Mouse (Mus musculus) embryonic facial prominence, embryonic 10.5 days (tissue): ENCODE measurements around the gene Cabp2. TPM values are rescaled to one million over a fixed set of nuclear protein-coding genes. Genes with fewer than 3 reads are reported as not detected.
A peak's percentile ranks its signal among the peaks of the same experiment; 100 is the strongest.

ENCODE experiments used
- DNase-seq: peaks from one replicate; pipeline ENCODE4 v3.0.0-alpha.2; 2017; ENCODE audit warnings: low spot score
- H3K27ac ChIP-seq: fragments of 300-500 bp; sonication (generic); replicated peaks from 2 replicates; pipeline ENCODE4 v1.5.1; 2016; ENCODE audit warnings: mild to moderate bottlenecking
- H3K27me3 ChIP-seq: fragments of 300-500 bp; sonication (generic); replicated peaks from 2 replicates; pipeline ENCODE4 v1.6.1; 2016; ENCODE audit warnings: low read depth, mild to moderate bottlenecking; ENCODE audit not compliant: poor library complexity, severe bottlenecking
- H3K36me3 ChIP-seq: fragments of 300-500 bp; sonication (generic); replicated peaks from 2 replicates; pipeline ENCODE4 v1.6.1; 2016; ENCODE audit warnings: mild to moderate bottlenecking, moderate library complexity
- H3K4me1 ChIP-seq: fragments of 300-500 bp; sonication (generic); 2 replicates; pipeline ENCODE4 v1.6.1; 2016
- H3K4me3 ChIP-seq: fragments of 300-500 bp; sonication (generic); 2 replicates; pipeline ENCODE4 v1.5.1; 2016; ENCODE audit warnings: mild to moderate bottlenecking, moderate library complexity
- H3K9me3 ChIP-seq: fragments of 300-500 bp; sonication (generic); 2 replicates; pipeline ENCODE4 v1.6.1; 2016; ENCODE audit warnings: mild to moderate bottlenecking
- WGBS: fragments of 180-500 bp; shearing (Covaris S2); methylation state at CpG from one replicate; pipeline ENCODE4 v1.1.7; 2016; 5-methylcytosine and 5-hydroxymethylcytosine counted together
- polyA plus RNA-seq: library from polyadenylated mRNA; unstranded; fragments of >200 nt; fragmentation: Nextera tagmentation; extraction: Ambion mirVana; gene quantifications from 2 replicates; pipeline ENCODE4 v1.2.1, GENCODE M21; 2016

Gene Cabp2
- polyA plus RNA-seq, 1 experiment from 2014 or later, result not detected

DNA sequence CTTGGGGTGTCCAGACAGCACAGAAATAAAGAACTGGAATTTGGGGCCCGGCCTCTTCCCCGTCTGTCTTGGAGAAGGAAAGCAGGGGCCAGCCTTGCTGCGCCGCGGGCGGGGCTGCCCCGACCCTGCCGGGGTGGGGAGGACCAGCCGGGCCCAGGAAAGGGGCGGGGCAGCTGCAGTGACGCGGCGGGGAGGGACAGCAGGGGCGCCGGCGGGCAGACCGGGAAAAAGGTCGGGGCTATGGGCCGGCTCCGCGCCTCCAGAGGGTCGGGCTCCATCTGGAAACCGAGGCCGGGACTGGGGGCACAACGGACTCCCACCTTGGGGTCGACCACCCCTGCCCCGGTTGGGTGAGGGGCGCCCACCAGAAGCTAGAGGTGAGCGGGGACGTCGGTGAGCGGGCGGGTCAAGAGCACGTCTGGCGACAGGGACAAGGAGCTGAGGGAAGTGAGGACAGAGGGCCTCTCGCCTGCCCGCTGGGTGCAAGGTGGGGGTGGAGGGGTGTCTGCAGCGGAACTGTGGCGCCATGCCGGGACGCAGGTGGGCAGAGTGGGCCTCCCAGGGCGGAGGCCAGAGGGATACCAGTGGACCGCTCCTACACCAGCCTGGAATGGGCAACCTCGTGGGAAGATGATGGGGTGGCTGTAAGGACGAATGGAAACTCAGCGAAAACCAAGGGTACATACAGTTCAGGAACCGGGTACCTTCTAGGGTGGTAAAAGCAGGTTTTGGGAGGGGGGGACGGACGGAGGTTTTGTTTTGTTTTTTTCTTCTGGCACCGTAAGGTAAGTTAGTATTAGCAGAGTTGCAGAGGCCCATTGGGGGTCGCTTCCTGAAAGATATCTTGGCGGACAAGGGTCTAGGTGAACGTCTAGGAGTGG lies 18.7 kb downstream of the Cabp2 start, which contains the start of gene Pitpnm1:
Gene Pitpnm1, plus strand, starts transcription at position 162 of the 881 bp plus-strand sequence.
- H3K36me3 ChIP-seq, result no peaks in the 10 kb centered on the region
- peak within 1 kb of the TSS; percentile 65 for H3K27ac ChIP-seq
- no peaks in the 10 kb centered on the region for H3K9me3 ChIP-seq

DNA sequence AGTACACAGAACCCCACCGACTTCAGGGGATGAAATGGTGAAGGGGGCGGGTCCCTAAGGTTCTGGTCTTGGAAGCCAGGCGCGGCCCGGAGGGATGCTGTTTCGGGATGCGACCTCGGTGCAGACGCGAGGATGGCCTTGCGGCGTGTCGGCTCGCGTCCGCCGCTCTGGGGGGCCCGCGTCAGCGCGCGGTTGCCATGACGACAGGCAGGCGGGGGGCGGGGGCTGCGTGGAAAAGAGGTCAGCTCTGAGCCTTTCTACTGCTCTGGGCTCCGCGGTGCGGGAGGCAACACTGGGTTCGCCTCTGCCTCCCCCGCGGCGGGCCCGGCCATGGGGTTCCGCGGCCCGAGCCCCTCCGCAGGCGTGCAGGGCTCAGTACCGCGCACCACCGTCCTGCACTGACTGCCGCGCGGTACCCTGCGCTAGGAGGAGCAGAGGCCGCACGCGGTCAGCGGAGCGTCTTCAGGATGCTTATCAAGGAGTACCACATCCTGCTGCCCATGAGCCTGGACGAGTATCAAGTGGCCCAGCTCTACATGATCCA lies 19.4 kb downstream of the Cabp2 start:
- peaks cover 60% of the 10 kb centered on the region for H3K4me1 ChIP-seq
- H3K9me3 ChIP-seq, result no peaks in the 10 kb centered on the region
- H3K36me3 ChIP-seq, result no peaks in the 10 kb centered on the region
- peaks cover 55% of the 10 kb centered on the region for H3K27me3 ChIP-seq
- H3K27ac ChIP-seq, result peak overlapping the region; percentile 63
- under 1% methylated on average over 52 of the region's 52 CpGs for WGBS
- DNase-seq, result peak; percentile 74
- H3K4me3 ChIP-seq, result peak overlapping the region; percentile 70

More for the DNA sequence above, 18.7 kb downstream of the Cabp2 start, which contains the start of gene Pitpnm1:
- H3K27me3 ChIP-seq, result peaks cover 55% of the 10 kb centered on the region
- H3K4me3 ChIP-seq, result peak within 1 kb of the TSS; percentile 70
- under 1% methylated on average over 53 of the region's 53 CpGs for WGBS
- DNase-seq, result peak; percentile 68
- H3K4me1 ChIP-seq, result peaks cover 61% of the 10 kb centered on the region

DNA sequence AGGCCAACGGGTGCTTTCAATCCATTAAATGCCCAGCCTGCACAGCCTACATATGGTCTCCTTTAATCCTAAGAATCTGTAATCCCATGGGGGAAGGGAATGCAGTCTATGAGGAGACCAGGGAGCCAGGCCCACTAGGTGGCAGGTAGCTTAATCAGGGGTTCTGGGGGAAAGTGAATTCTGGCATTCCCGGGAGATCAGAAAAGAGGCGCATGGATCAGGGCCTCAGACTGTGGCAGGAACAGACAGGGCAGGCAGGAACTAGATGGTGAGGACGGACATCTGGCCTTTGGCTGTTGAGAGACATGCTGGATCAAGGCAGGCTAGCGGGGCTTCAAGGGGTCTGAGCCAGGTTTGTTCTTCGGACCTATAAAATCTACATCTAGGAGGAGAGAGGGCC lies 20.1 kb downstream of the Cabp2 start:
- no peak for DNase-seq
- WGBS, result 54% methylated on average over 6 of the region's 6 CpGs
- H3K27ac ChIP-seq, result no peak overlapping the region

GRCm38 (mm10) chr19:4102049-4102448 lies 20.7 kb downstream of the Cabp2 start:
- Histone ChIP-seq H3K27ac (no peak overlapping the region), H3K4me1 (peaks cover 49% of the 10 kb centered on the region), H3K9me3 (no peaks in the 10 kb centered on the region), H3K4me3 (no peak overlapping the region), H3K36me3 (no peaks in the 10 kb centered on the region; the same call in 1 of the 2 replicates), H3K27me3 (peaks cover 55% of the 10 kb centered on the region)
- no peak for DNase-seq
- 64% methylated on average over 2 of the region's 2 CpGs for WGBS

More for the DNA sequence above, 20.1 kb downstream of the Cabp2 start:
- peak overlapping the region; percentile 70 for H3K4me3 ChIP-seq
- H3K9me3 ChIP-seq, result no peaks in the 10 kb centered on the region
- H3K27me3 ChIP-seq, result peaks cover 55% of the 10 kb centered on the region
- H3K36me3 ChIP-seq, result no peaks in the 10 kb centered on the region
- peaks cover 54% of the 10 kb centered on the region for H3K4me1 ChIP-seq

GRCm38 (mm10) chr19:4102626-4103025 lies 21.2 kb downstream of the Cabp2 start:
- Histone ChIP-seq H3K9me3 (no peaks in the 10 kb centered on the region), H3K27ac (no peak overlapping the region), H3K36me3 (no peaks in the 10 kb centered on the region; the same call in 1 of the 2 replicates), H3K4me3 (no peak overlapping the region), H3K4me1 (peaks cover 45% of the 10 kb centered on the region), H3K27me3 (peaks cover 55% of the 10 kb centered on the region)
- 95% methylated on average over 12 of the region's 12 CpGs for WGBS
- DNase-seq, result no peak

- Histone ChIP-seq H3K9me3 (no peaks in the 10 kb centered on the region), H3K4me3 (no peak overlapping the region), H3K36me3 (no peaks in the 10 kb centered on the region; the same call in 1 of the 2 replicates), H3K27ac (no peak overlapping the region), H3K4me1 (peaks cover 38% of the 10 kb centered on the region), H3K27me3 (peaks cover 54% of the 10 kb centered on the region)
- no peak for DNase-seq
- WGBS, result 96% methylated on average over 18 of the region's 18 CpGs
Measured at GRCm38 (mm10) chr19:4103294-4103693, 21.9 kb downstream of the Cabp2 start.

GRCm38 (mm10) chr19:4103792-4104191 lies 22.4 kb downstream of the Cabp2 start:
- WGBS, result 81% methylated on average over 3 of the region's 3 CpGs
- Histone ChIP-seq H3K36me3 (no peaks in the 10 kb centered on the region; the same call in 1 of the 2 replicates), H3K4me1 (peaks cover 33% of the 10 kb centered on the region), H3K27me3 (peaks cover 49% of the 10 kb centered on the region), H3K27ac (no peak overlapping the region), H3K4me3 (no peak overlapping the region), H3K9me3 (no peaks in the 10 kb centered on the region)
- no peak for DNase-seq

- peaks cover 39% of the 10 kb centered on the region for H3K27me3 ChIP-seq
- H3K9me3 ChIP-seq, result no peaks in the 10 kb centered on the region
- 91% methylated on average over 16 of the region's 16 CpGs for WGBS
- H3K27ac ChIP-seq, result no peak overlapping the region
- peaks cover 24% of the 10 kb centered on the region for H3K4me1 ChIP-seq
- no peaks in the 10 kb centered on the region; the same call in 1 of the 2 replicates for H3K36me3 ChIP-seq
- DNase-seq, result no peak
- no peak overlapping the region for H3K4me3 ChIP-seq
Measured at GRCm38 (mm10) chr19:4104675-4105194, 23.4 kb downstream of the Cabp2 start.

DNA sequence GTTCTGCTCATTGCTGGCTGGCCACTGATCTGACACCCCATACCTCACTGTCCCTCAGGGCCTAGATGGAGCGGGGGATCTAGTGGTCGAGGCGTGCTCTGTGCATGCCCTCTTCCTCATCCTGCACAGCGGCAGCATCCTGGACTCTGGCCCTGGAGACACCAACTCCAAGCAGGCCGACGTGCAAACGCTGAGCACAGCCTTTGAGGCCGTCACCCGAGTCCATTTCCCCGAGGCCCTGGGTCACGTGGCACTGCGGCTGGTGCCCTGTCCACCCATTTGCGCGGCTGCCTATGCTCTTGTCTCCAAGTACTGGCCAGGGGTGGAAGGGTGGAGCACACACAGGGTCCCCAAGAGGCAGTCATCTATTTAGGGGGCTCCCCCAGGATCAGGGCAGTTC lies 25.3 kb downstream of the Cabp2 start:
- H3K4me3 ChIP-seq, result no peak overlapping the region
- peaks cover 4% of the 10 kb centered on the region for H3K4me1 ChIP-seq
- DNase-seq, result no peak
- peaks cover 20% of the 10 kb centered on the region for H3K27me3 ChIP-seq
- peaks cover 8% of the 10 kb centered on the region for H3K36me3 ChIP-seq
- 91% methylated on average over 14 of the region's 14 CpGs for WGBS
- no peaks in the 10 kb centered on the region for H3K9me3 ChIP-seq
- H3K27ac ChIP-seq, result no peak overlapping the region

DNA sequence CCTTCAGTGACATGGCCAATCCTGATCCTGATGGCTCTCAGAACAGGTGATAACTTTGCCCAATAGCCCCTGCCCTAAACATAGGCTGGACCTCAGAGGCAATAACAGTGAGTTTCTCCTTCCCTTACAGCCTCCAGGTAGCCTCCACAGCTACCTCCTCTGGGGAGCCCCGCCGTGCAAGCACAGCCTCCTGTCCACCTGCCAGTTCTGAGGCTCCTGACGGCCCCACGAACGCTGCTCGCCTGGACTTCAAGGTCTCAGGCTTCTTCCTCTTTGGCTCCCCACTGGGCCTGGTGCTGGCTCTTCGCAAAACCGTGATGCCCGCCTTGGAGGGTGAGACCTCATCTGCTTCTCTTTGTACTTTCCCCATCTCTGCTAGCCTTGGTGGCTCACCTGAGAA lies 27.2 kb downstream of the Cabp2 start:
- Histone ChIP-seq H3K27me3 (peaks cover 1% of the 10 kb centered on the region; the same call in 1 of the 2 replicates), H3K36me3 (peaks cover 27% of the 10 kb centered on the region), H3K9me3 (no peaks in the 10 kb centered on the region), H3K4me1 (peaks cover 8% of the 10 kb centered on the region), H3K4me3 (no peak overlapping the region), H3K27ac (no peak overlapping the region)
- 91% methylated on average over 9 of the region's 9 CpGs for WGBS
- DNase-seq, result no peak

GRCm38 (mm10) chr19:4112063-4112960 lies 30.9 kb downstream of the Cabp2 start:
- Histone ChIP-seq H3K9me3 (no peaks in the 10 kb centered on the region), H3K27me3 (no peaks in the 10 kb centered on the region), H3K4me3 (no peak overlapping the region), H3K4me1 (peaks cover 20% of the 10 kb centered on the region), H3K36me3 (peaks cover 65% of the 10 kb centered on the region), H3K27ac (no peak overlapping the region)
- DNase-seq, result no peak
- 96% methylated on average over 26 of the region's 26 CpGs for WGBS
